ENCODE assay signal across 24 mouse cellular contexts in genomic region chr1:118864031-118864430, GRCm38 (mm10).
DNase-seq lines count a peak whose midpoint lies in the region; ATAC-seq and TF ChIP-seq lines count a peak whose summit lies in the region.
"Had no signal": no experiment of that assay in that cellular context is flagged by ENCODE, and none has a peak within 500 bp of the region (broad histone marks: within the 10 kb centered on the region; RNA-seq: fewer than 3 reads in every experiment).

No protein-coding gene starts in this region.

- H3K9me3 ChIP-seq in hindbrain, embryonic 15.5 days: no peaks in the 10 kb centered on the region
- no peaks in the 10 kb centered on the region for H3K9me3 ChIP-seq in hindbrain, embryonic 12.5 days (replicated peaks)
- H3K9me3 ChIP-seq in megakaryocyte, embryonic 14.5 days: peaks cover 53% of the 10 kb centered on the region
- no peaks in the 10 kb centered on the region for H3K9me3 ChIP-seq in kidney, embryonic 15.5 days (replicated peaks)
- H3K9me3 ChIP-seq: forebrain, embryonic 12.5 days; heart, embryonic 12.5 days; limb, embryonic 15.5 days; liver, embryonic 15.5 days had no signal

- WGBS in hindbrain, embryonic 15.5 days: 65% methylated on average over 5 of the region's 5 CpGs
- WGBS in hindbrain, embryonic 12.5 days: 71% methylated on average over 5 of the region's 5 CpGs
- WGBS in cerebellum, adult 2 months: 19% methylated on average over 5 of the region's 5 CpGs
- WGBS in kidney, embryonic 15.5 days: 57% methylated on average over 5 of the region's 5 CpGs

- no peaks in the 10 kb centered on the region for H3K36me3 ChIP-seq in hindbrain, embryonic 15.5 days
- peaks cover 16% of the 10 kb centered on the region for H3K36me3 ChIP-seq in hindbrain, embryonic 12.5 days
- no peaks in the 10 kb centered on the region for H3K36me3 ChIP-seq in megakaryocyte, embryonic 14.5 days (replicated peaks; ENCODE audit: low read length)
- peaks cover 18% of the 10 kb centered on the region for H3K36me3 ChIP-seq in kidney, embryonic 15.5 days
- H3K36me3 ChIP-seq: liver, embryonic 15.5 days had no signal

- peak; percentile 23; the same call in 1 of the 2 replicates for ATAC-seq in hindbrain, embryonic 15.5 days (ENCODE audit: low FRiP score, low read depth)
- ATAC-seq in hindbrain, embryonic 12.5 days (ENCODE audit: low FRiP score): no peak
- no peak for ATAC-seq in megakaryocyte, adult 5-6 weeks (ENCODE audit: poor library complexity, severe bottlenecking)
- ATAC-seq in kidney, embryonic 15.5 days (replicated peaks; ENCODE audit: low FRiP score): no peak
- ATAC-seq: CD4-positive, CD25-positive, alpha-beta regulatory T cell, adult 4 months; lung, postnatal 0 days; Patski had no signal

- TF ChIP-seq POLR2A in cerebellum, adult 2 months (IDR thresholded peaks at IDR 0.05; ENCODE audit: borderline replicate concordance, insufficient read depth, low read length): no peak

- H3K4me3 ChIP-seq in hindbrain, embryonic 15.5 days: no peak overlapping the region
- no peak overlapping the region for H3K4me3 ChIP-seq in hindbrain, embryonic 12.5 days
- peak overlapping the region; percentile 3 for H3K4me3 ChIP-seq in megakaryocyte, embryonic 14.5 days (replicated peaks)
- no peak overlapping the region for H3K4me3 ChIP-seq in cerebellum, adult 2 months (replicated peaks; ENCODE audit: insufficient read depth, low read depth, low read length)
- no peak overlapping the region for H3K4me3 ChIP-seq in kidney, embryonic 15.5 days (replicated peaks)
- H3K4me3 ChIP-seq: forebrain, embryonic 12.5 days; heart, embryonic 12.5 days; limb, embryonic 15.5 days; liver, embryonic 15.5 days; myocyte had no signal

- DNase-seq in cerebellum, adult 2 months: peak; percentile 35 to 38
- peak; percentile 8 to 19 for DNase-seq in cerebellum, postnatal 36 days
- no peak for DNase-seq in adrenal gland, postnatal 4 days (ENCODE audit: low spot score in 2 of 2)
- DNase-seq: adrenal gland, postnatal 10 days; gastrocnemius, postnatal 10 days; heart, adult 11 months; heart, postnatal 14 days; kidney, adult 2 months; kidney, postnatal 14 days; midbrain, embryonic 14.5 days had no signal

- H3K4me1 ChIP-seq in hindbrain, embryonic 15.5 days (replicated peaks): no peaks in the 10 kb centered on the region
- H3K4me1 ChIP-seq in hindbrain, embryonic 12.5 days: no peaks in the 10 kb centered on the region
- no peaks in the 10 kb centered on the region for H3K4me1 ChIP-seq in megakaryocyte, embryonic 14.5 days
- H3K4me1 ChIP-seq in cerebellum, adult 2 months (ENCODE audit: control insufficient read depth, insufficient read depth, low read length): peaks cover 25% of the 10 kb centered on the region
- no peaks in the 10 kb centered on the region for H3K4me1 ChIP-seq in kidney, embryonic 15.5 days
- H3K4me1 ChIP-seq: forebrain, embryonic 12.5 days; heart, embryonic 12.5 days; liver, embryonic 15.5 days had no signal

- TF ChIP-seq CTCF in cerebellum, adult 2 months (IDR thresholded peaks at IDR 0.05; ENCODE audit: borderline replicate concordance, insufficient read depth, low read depth, low read length): no peak

- no peak overlapping the region for H3K27ac ChIP-seq in hindbrain, embryonic 15.5 days (replicated peaks)
- no peak overlapping the region for H3K27ac ChIP-seq in hindbrain, embryonic 12.5 days
- no peak overlapping the region for H3K27ac ChIP-seq in cerebellum, adult 2 months (ENCODE audit: insufficient read depth, low read length)
- no peak overlapping the region for H3K27ac ChIP-seq in kidney, embryonic 15.5 days
- H3K27ac ChIP-seq: forebrain, embryonic 12.5 days; limb, embryonic 15.5 days; liver, embryonic 15.5 days; stomach, postnatal 0 days had no signal

- H3K9ac ChIP-seq in hindbrain, embryonic 15.5 days: no peak overlapping the region
- H3K9ac ChIP-seq in hindbrain, embryonic 12.5 days: no peak overlapping the region
- no peak overlapping the region for H3K9ac ChIP-seq in kidney, embryonic 15.5 days
- H3K9ac ChIP-seq: forebrain, embryonic 12.5 days; heart, embryonic 12.5 days; limb, embryonic 15.5 days; liver, embryonic 15.5 days had no signal

- H3K27me3 ChIP-seq in hindbrain, embryonic 15.5 days: no peaks in the 10 kb centered on the region
- no peaks in the 10 kb centered on the region for H3K27me3 ChIP-seq in hindbrain, embryonic 12.5 days
- no peaks in the 10 kb centered on the region for H3K27me3 ChIP-seq in megakaryocyte, embryonic 14.5 days (replicated peaks)
- H3K27me3 ChIP-seq in cerebellum, adult 2 months (ENCODE audit: control insufficient read depth, insufficient read depth, low read length): no peaks in the 10 kb centered on the region
- H3K27me3 ChIP-seq in kidney, embryonic 15.5 days: 0 out of 2 replicates have a peak, but pooled peaks cover 4% of the 10 kb centered on the region
- H3K27me3 ChIP-seq: forebrain, embryonic 12.5 days; heart, embryonic 12.5 days; limb, embryonic 15.5 days; liver, embryonic 15.5 days; Patski had no signal

- no peak overlapping the region for H3K4me2 ChIP-seq in hindbrain, embryonic 15.5 days
- H3K4me2 ChIP-seq in hindbrain, embryonic 12.5 days (replicated peaks): no peak overlapping the region
- H3K4me2 ChIP-seq in kidney, embryonic 15.5 days: no peak overlapping the region
- H3K4me2 ChIP-seq: forebrain, embryonic 12.5 days; heart, embryonic 12.5 days; limb, embryonic 15.5 days; liver, embryonic 15.5 days had no signal

Comparison
In these comparisons a context has a peak if more than half of its experiments do, and no peak if none do; other contexts are left out.
1. DNase-seq: peak in cerebellum, adult 2 months (2 of 2) and cerebellum, postnatal 36 days (2 of 2); none in adrenal gland, postnatal 4 days (0 of 2).